Mouse (Mus musculus) natural killer cell, adult 2 months (primary cell): ENCODE data around the gene Cenpb.
A peak's percentile ranks its signal among the peaks of the same experiment; 100 is the strongest.

Source experiments
- DNase-seq, 2 experiments: peaks; one replicate each; pipeline ENCODE4 v3.0.0; 2022; ENCODE audit warnings: low spot score in 2 of 2

Gene Cenpb

DNA sequence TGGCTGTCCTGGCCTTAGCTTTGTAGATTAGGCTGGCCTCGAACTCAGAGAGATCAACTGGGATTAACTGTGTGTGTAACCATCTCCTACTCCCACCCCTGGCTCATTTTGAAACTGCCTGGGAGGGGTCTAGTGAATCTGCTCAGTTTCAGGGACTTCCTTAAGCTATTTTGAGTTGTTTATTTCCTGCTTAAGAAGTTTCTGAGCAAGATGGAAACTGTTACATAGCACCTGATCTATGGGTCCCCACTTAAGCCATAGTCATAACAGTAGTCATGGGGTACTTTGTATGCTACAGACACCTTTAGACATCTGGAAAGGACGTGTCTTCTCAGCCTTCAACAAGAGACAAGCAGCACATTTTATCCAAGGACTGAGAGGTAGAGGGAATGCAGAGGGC lies 20.8 kb upstream of the Cenpb start:
- DNase-seq, result no peak

DNA sequence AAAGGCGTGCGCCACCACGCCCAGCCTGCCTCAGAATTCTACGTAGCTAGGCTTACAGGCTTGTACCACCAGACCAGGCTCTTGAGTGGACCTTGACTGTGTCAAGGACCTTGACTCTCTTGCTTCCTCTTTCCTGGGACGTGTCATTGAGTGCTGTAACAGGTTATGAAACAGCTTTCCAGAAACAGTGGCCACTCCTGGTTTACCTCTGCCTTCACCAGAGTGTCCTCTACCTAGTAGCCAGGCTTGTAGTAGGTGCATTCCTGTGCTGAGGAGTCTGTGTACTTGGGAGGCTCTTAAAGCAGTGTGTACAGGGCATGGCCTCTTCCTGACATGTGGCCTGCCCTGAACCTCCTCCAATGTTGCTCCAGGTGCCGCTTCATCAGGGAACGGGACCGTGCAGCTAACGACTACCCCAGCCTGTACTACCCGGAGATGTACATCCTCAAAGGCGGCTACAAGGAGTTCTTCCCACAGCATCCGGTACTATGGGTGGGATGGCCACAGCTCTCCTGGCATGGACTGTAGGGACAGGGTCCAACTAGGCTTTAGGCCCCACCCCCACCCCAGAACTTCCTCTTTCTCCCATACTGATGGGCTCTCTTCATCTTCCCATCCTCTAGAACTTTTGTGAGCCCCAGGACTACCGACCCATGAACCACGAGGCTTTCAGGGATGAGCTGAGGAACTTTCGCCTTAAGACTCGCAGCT lies 16.9 kb upstream of the Cenpb start:
- no peak for DNase-seq

DNA sequence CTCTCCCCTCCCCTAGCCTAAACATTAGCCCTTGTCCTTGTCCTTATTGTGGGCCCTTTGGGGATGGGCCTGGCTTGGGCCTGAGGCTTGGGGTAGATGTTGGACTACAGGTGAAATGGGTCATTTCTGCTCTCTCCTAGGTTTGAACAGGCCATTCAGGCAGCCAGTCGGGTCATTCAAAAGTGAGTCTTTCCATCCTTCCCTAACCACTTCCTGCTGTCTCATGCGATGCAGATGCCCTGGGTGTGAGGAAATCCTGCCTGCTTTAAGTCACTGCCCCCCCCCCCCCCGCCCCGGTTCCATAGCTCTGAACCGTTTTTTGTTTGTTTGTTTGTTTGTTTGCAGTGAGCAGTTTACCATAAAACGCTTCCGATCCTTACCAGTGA lies 11.1 kb upstream of the Cenpb start:
- DNase-seq, result no peak

DNA sequence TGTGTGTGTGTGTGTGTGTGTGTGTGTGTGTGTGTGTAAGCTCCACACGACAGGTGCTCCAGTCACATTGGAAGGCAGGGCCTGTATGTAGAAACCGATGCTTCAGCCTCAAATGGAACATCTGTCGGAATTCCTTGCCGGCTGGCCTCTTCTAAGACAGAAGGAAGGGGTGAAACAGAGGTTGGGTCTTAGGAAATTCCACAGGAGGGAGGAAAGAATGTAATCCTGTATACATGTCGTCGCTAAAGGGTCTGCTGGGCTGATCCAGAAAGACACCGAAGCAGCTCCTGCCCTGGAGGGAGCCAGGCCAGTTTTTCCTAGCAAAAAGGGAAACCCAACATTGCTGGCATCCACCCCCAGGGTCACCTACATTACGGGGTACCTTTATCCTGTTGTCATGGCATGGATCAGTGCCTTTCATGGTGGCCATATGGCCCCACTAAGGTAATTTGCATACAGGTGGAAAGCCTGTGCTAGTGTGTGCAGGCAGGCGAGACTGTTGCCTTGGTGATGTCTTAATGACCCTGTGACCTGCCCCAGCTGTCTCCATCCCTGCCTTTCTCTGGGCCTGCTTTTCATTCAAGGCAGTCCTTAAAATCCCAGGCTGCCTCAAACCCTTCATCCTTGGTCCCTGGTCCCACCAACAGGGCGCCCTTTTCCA lies 10.6 kb upstream of the Cenpb start:
- peak in 1 of 2 experiments; percentile 53 for DNase-seq

DNA sequence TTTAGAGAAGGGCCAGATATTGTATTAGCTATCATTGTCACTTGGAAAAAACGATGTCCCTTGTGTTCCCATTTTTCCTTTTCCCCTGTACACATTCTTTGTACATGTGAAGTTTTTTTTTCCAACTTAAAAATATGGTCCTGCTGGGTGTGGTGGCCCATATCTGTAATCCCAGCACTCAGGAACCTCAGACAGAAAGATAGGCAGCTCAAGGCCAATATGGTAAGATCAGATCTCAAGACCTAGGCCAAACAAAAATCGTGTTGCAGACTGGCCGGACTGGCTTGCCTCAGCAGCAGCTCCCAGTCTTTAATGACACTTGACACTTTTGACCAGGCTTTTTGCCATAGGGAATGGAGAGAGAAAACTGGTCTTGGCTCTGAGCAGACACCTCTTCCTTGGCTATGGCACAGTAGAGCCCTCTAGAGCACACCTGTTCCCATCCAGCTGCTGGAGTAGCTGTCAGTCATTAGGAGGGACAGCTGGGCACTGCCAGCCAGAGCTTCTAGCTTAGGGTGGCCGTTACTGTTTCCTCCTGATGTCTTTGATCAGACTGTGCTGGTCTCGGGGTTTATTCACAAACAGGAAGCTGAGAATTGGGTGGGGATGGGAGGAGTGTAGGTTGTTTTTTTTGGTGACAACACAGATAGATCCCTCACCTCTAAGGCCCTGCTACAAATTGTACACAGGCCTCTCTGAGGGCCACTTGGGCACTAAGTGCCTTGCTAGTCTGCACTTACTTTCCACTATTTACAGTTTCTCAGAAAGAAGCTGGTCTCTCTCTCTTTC lies 9.8 kb upstream of the Cenpb start:
- peak; percentile 47 to 64 for DNase-seq

DNA sequence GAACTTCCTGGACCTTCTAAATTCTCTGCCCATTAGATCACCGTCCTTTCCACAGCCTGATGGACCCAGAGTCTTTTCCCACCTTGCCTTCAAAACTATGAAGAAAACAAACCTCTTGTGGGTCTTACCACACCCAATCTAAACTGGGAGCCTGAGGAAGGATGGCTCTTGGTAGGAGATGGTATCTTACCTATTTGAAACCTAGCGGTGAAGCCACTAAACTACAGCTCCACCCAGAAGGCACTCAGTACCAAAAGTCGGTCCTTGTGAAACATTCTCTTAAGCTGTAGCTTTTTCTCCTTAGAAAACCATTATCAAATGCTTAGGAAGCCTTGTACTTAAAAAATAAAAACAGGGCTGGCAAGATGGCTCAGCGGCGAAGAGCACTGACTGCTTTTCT lies 8.4 kb upstream of the Cenpb start:
- DNase-seq, result no peak

DNA sequence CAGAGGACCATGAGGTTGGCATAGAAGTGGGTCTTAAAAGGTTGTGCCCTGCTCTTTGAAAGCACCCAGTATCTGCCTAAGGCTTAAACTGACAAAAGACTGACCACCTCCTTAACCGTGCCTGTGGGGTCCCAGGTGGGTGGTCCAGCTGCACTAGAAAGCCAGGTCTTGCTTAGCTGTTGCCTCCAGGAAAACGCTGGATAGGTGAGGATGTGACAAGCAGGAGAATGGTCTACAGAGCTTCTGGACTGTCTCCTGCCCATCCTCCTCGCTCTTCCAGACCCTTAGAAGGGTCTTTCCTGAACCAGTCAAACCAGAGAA lies 7.7 kb upstream of the Cenpb start:
- DNase-seq, result no peak

DNA sequence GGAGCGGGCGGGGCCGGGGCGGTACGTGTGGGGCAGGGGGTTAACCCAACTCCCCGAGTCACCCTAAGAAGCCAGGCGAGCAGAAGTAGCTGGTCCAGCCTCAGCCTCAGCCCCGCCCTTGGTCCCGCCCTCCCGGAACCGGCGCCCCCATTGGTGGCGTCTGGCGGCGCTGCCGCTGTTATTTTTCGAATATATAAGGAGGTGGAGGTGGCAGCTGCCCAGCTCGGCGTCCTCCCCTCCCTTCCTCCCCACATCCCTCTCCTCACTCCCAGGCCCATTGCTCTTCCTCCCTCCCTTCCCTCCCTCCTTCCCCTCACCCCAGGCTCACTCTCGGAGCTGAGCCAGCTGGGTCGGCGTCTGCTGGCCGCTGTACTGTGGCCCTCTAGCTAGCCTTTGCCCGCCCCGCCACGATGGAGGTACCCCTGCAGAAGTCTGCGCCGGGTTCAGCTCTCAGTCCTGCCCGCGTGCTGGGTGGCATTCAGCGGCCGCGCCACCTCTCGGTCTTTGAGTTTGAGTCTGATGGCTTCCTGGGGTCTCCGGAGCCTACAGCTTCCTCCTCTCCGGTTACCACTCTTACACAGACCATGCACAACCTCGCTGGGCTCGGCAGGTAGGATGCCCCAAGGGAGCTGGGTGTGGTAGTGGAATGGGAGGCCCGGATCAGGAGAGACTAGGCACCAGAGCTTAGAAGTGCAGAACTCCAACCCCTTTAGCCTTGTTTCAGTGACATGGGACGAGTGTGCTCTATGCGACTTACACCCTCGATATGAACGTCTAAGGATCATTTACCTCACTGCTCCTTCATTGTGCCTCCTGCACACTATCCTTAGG lies 7.1 kb upstream of the Cenpb start, which contains the start of the genes Cdc25b and Spef1:
TSS of gene Cdc25b (plus strand) at position 179 of the 831 bp plus-strand sequence.
TSS of gene Spef1 (minus strand) at position 512 of the 831 bp plus-strand sequence.
- DNase-seq, result peak; percentile 72 to 79

DNA sequence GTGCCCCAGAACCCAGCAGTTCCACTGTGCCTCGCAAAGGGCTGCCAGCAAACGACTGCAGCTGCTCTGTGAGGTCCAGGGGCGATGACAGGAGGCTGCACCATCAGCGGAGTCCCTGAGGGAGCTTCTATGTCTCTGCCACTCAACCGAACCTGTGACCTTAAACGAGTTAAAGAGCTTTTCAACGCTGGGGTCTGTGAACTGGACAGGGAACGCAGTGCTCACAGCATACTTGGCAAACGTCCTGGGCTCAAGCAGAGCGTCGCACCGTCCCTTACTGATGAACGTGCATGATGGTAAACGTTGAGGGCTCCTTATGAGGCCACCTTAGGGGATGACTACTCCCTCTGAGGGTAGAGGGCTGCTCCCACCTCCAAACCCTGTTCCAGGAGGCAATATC lies 6.5 kb upstream of the Cenpb start:
- DNase-seq, result no peak

DNA sequence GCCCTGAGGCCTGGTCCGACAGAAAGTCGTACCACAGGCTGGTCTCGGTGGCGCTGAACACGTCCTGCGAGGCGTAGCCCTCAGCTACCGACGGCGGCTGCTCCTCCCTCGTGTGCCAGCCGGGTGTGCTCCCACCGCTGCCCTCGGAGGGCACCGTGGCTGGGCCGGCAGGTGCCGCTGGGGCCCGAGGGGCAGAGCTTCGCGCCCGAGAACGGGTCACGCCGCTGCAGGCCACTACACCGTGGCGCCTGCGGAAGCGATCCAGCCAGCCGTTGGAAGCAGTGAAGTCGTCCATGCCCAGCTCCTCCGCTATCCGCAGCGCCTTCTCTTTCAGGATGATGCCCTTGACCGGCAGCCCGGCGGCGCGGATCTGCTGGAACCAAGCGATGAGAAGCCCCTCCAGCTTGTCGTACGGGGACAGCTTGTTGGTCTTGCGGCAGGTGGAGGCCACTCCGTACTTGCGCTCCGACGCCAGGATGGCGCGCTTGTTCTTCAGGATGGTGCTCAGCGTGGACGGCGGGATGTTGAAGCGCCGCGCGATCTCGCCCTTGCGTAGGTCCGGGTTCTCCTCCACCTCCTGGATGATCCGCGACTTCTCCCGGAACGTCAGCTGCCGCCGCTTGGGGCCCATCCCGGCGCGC lies 501 bp downstream of the Cenpb start:
- DNase-seq, result peak; percentile 19 to 38

DNA sequence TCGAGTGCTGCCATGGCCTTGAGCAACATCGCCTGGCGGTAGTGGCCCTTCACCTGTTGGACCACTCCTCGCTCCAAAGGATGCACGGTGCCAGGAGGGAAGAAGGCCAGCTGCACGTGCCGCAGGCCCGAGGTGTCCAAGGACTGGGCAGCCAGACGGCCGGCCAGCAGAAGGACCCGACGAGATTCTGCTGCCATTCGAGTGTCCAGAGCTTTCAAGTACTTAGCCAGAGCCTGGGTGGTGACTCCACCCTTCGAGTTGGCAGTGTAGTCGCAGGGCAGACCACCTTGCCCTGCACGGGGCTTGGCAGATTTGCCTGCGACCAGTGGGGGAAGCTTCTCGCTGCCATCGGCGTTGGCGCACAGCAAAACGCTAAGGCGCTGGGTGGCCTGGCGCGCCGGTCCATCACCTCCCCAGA lies 1.0 kb downstream of the Cenpb start:
- no peak for DNase-seq

DNA sequence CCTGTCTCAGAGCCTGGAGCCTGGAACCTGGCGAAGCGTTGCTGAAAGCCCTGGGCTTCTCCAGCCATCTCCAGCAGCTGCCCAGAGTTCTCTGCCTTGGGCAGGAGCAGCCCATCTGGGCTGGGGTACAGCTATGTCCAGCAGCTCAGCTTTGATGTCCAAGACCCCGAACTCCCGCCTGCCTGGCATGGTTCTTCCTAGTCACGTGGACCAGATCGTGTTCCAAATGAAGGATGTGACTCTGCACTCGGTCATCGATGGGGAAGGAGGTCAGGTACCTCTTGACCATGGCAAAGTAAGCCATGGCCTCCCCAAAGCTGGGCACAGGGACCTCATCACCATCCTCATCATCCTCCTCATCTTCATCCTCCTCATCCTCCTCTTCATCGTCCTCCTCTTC lies 1.9 kb downstream of the Cenpb start:
- no peak for DNase-seq

DNA sequence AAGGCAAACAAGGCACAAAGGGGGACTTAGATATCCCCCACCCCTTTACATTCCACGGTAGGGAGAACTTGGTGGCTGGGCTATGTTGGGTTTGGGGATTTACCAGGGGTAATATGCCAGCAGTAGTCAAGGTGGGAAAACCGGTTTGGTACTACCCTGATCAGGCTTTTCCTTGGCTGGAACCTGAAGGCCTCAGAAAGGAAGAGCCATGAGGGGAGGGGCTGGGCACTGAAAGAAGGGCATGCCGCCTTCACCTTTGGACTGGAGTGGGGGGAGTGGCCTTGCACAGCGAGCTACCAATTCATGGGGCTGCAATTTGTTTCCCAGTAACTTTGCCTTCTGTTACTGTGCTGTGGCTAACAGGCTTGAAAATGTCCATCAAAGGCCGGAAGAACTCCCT lies 3.4 kb downstream of the Cenpb start:
- no peak for DNase-seq

DNA sequence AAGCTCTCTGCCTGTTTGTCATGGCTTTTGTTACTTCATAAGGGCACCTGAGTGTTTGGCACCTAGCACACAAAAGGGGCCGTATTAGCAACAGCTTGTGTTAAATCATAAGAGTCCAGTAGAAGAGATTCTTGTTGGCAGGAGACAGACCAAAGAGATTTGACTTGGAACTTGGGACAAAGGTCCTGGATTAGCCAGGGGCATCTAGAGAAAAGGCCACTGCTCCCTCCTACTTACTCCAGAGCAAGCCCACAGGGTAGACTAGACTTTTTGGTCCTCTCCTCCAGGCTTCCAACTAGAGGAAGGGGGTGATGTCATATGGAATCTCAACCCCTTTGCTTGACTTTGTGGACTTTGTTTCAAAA lies 3.9 kb downstream of the Cenpb start:
- DNase-seq, result no peak

DNA sequence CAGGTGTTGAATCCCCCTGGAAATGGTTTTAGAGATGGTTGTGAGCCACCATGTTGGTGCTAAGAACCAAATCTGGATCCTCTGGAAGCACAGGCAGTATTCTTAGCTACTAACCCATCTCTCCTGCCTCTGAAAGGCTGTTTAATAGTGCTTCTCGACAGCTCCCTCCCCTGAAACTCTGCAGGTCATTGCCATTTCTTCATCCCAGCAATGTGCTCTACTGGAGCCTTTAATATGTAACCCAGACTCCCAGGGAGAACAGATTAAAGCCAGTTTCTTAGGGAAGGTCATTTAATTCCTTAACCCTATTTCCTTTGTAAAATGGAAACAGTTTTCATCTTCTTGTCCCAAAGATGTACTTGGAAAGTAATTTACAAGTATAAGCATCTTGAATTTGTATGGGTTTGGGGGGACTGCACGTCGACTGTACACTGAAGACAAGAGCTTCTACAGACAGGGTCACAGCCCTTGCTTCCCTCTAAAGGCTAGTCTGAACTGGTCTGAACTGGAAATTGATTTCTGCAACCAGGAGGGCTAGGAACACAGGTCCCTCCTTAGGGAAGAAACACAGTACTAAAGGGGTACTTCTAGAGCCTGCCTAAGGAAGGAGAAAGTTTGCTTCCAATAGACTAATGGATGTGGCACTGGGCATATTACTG lies 4.5 kb downstream of the Cenpb start:
- no peak for DNase-seq

DNA sequence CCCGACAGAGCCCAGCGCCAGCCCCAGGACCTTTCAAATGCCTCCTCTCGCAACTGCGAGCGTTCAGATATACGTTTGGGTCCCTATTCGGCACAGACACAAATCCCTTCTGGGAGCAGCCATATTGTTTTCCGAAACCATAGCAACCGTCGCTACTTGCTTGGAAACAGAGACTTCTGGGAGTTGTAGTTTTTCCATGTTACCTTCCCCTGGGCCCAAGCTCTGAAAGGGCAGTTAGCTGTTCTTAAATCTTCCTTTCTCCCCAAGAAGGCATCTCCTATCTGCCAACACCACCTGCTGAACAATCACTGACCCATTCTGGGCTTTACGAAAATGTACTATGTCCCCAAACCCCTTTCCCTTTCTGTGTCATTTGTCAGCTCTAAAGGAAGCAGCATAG lies 5.2 kb downstream of the Cenpb start:
- peak; percentile 49 to 54 for DNase-seq

DNA sequence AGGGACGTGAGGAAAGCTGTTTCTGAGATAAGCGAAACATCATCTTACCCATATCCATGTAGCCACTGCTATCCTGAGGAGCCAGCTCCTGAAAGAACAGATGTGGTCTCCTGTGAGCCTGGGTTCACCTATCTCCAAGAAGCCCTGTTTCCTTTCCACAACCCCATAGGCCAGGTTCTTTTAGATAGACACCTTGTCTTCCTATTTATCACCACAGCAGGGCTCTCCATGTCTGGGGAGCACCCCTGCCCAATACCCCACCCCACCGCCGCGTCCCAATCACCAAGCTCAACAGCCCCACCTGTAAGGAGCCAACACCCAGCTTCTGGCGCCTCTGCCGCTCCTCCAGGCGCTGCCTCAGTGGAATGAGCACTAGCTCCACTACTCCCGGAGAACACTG lies 7.5 kb downstream of the Cenpb start:
- DNase-seq, result no peak

DNA sequence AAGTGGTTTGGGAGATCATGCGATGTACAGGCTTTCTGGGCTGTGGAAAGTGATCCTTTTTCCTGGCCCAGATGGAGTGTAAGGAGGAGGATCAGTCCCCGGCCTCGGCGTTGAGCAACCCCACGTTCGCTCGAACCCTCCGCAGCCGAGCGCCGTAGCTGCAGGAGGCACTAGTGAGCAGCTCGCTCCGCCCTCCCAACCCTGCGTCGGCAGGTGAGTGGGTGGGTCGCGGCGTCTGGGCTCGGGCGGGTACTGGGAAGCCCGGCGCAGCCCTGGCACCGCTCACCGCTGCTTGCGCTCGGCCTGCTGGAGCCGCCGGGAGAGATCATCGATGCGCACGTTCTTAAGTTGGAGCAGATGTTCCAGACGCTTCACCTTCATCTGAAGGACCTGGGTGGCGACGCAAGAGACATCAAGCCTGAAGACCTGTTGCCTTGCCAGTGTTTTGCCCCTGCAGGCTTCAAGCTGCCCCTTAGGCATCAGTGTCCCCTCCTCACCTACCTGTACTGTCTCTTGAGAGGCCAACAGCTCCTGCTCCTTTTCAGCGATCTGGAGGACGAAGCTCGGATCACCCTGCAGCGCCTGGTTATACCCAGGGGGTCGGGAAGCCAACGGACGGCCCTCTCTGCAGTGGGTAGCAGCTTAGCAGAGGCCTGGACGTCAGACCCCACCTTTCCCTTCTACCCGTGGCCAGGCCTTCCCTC lies 8.3 kb downstream of the Cenpb start:
- peak in 1 of 2 experiments; percentile 37 for DNase-seq

DNA sequence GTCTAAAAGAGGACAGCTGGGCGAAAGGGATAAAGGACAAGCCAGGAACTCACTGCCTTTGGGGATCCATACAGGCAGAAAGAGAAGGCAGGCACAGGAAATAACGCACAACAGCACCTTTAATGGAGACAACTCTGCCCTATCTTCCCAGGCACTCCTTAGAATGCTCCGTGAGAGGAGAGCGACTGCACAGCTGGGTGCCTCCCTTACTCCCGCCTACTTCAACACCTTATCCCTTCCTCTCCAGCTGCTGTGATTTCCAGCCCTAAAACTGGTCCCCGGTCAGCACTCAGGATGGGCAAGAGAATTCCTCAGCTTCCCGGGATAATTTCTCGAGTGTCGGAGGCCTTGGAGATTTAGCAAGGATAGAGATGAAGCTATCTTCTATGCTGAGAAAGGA lies 8.9 kb downstream of the Cenpb start:
- DNase-seq, result no peak

DNA sequence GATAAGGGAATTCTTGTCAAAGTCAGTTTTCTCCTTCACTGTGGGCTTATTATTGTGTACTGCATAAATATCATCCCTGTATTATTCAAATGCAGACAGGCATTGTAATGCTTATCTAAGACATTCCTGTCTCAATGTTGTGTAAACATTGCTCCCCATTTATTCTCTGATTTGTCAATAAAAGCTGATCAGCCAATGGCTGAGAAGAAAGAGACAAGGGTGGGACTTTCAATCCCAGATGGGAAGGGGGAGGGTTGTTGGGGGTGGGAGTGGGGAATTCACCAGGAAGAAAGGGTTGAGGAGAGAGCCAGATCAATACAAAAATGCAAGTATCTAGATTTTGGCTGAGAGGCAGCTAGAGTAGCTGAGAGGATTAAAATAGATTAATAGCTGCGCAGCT lies 11.0 kb downstream of the Cenpb start:
- DNase-seq, result no peak
